In the genomic region with DNA sequence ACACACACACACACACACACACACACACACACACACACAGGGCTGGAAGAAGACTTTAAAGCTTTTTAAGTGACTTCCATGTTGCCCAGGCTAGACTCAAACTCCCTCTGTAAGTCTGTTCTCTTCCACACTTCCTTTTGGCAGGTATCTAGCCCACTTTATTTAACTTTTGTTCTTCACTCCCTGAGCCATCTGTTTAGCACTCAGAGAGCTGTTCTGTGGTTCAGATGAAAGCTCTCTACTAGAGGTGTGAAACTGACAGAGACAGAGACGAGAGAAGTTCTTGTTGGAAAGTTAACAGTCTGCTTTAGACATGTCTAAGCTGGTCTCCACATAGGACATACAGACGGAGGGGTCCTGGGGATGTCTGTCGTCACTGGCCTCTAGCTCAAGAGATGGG, we compare ENCODE assay signal across 21 mouse cellular contexts.
"Had no signal": no experiment of that assay in that cellular context is flagged by ENCODE, and none has a peak within 500 bp of the region (broad histone marks: within the 10 kb centered on the region; RNA-seq: fewer than 3 reads in every experiment).

No protein-coding gene starts in this region.

- DNase-seq: heart, postnatal 10 days; heart, postnatal 14 days; heart, postnatal 36 days; heart, postnatal 4 days; kidney, adult 11 months; kidney, adult 18-20 months; kidney, adult 2 months; kidney, adult 8-10 months; kidney, adult 9 months; kidney, postnatal 14 days; kidney, postnatal 25 days; kidney, postnatal 36 days; kidney, postnatal 4 days; layer of hippocampus, adult 9-11 months; layer of hippocampus, postnatal 36 days had no signal

- ATAC-seq: hindbrain, embryonic 16.5 days; hindbrain, postnatal 0 days; inflammation-experienced regulatory T-cells, adult 6 months; intestine, embryonic 15.5 days; intestine, embryonic 16.5 days; intestine, postnatal 0 days had no signal
